Mouse (Mus musculus) midbrain, postnatal 0 days (tissue): ENCODE results near the gene Csnk1g2. TPM values are rescaled to one million over a fixed set of nuclear protein-coding genes. Genes with fewer than 3 reads are reported as not detected.
A peak's percentile ranks its signal among the peaks of the same experiment; 100 is the strongest.

ENCODE experiments used
- ATAC-seq: fragments of 200-750 bp; cut with Nextera tagmentation; 2 replicates; pipeline ENCODE4 v1.8.0; 2017; ENCODE audit warnings: moderate number of reproducible peaks, mild to moderate bottlenecking, moderate TSS enrichment, moderate library complexity; ENCODE audit not compliant: low FRiP score
- DNase-seq: peaks from one replicate; pipeline ENCODE4 v3.0.0-alpha.2; 2015; ENCODE audit warnings: low spot score
- H3K27ac ChIP-seq: fragments of 300-500 bp; sonication (generic); 2 replicates; pipeline ENCODE4 v1.5.1; 2014; ENCODE audit warnings: low read depth, mild to moderate bottlenecking, low read length, mixed read lengths
- H3K27me3 ChIP-seq: fragments of 300-500 bp; sonication (generic); 2 replicates; pipeline ENCODE4 v1.6.1; 2014; ENCODE audit warnings: low read length, control low read depth, mixed read lengths; ENCODE audit not compliant: insufficient read depth
- H3K36me3 ChIP-seq: fragments of 300-500 bp; sonication (generic); 2 replicates; pipeline ENCODE4 v1.6.1; 2014; ENCODE audit warnings: low read length, control low read depth, mixed read lengths; ENCODE audit not compliant: insufficient read depth
- H3K4me1 ChIP-seq: fragments of 300-500 bp; sonication (generic); 2 replicates; pipeline ENCODE4 v1.6.1; 2014; ENCODE audit warnings: mild to moderate bottlenecking, control low read depth, antibody characterized with exemption, low read length, mixed read lengths; ENCODE audit not compliant: insufficient read depth
- H3K4me2 ChIP-seq: fragments of 300-500 bp; sonication (generic); 2 replicates; pipeline ENCODE4 v1.6.1; 2014; ENCODE audit warnings: low read depth, mild to moderate bottlenecking, low read length, mixed read lengths; ENCODE audit not compliant: poor library complexity, severe bottlenecking
- H3K4me3 ChIP-seq: fragments of 300-500 bp; sonication (generic); 2 replicates; pipeline ENCODE4 v1.5.1; 2014; ENCODE audit warnings: low read depth, mild to moderate bottlenecking, low read length, moderate library complexity
- H3K9ac ChIP-seq: fragments of 300-500 bp; sonication (generic); replicated peaks from 2 replicates; pipeline ENCODE4 v1.6.1; 2014; ENCODE audit warnings: mild to moderate bottlenecking, low read length, moderate library complexity, mixed read lengths; ENCODE audit not compliant: poor library complexity, severe bottlenecking
- H3K9me3 ChIP-seq: fragments of 300-500 bp; sonication (generic); 2 replicates; pipeline ENCODE4 v1.6.1; 2016; ENCODE audit warnings: low read length, control low read depth
- CTCF ChIP-seq: IDR thresholded peaks from 2 replicates; pipeline ENCODE4 v1.5.1; 2016; ENCODE audit warnings: antibody characterized with exemption, mild to moderate bottlenecking
- WGBS: fragments of 180-500 bp; shearing (Covaris S2); extraction: QIAGEN DNeasy Blood & Tissue Kit; methylation state at CpG from one replicate; pipeline ENCODE4 v1.1.7; 2014; 5-methylcytosine and 5-hydroxymethylcytosine counted together
- polyA plus RNA-seq: library from polyadenylated mRNA; unstranded; fragments of >200 nt; fragmentation: Nextera tagmentation; extraction: Ambion mirVana; gene quantifications from 2 replicates; pipeline ENCODE4 v1.2.1, GENCODE M21; 2015
- total RNA-seq: library from RNA; depleted of rRNA; stranded (reverse); fragments of >200 nt; gene quantifications from 2 replicates; pipeline ENCODE4 v1.2.3, GENCODE M21; 2014

Gene Csnk1g2
- total and polyA plus RNA-seq, 2 experiments from 2014 or later = 93.3 to 146 TPM

DNA sequence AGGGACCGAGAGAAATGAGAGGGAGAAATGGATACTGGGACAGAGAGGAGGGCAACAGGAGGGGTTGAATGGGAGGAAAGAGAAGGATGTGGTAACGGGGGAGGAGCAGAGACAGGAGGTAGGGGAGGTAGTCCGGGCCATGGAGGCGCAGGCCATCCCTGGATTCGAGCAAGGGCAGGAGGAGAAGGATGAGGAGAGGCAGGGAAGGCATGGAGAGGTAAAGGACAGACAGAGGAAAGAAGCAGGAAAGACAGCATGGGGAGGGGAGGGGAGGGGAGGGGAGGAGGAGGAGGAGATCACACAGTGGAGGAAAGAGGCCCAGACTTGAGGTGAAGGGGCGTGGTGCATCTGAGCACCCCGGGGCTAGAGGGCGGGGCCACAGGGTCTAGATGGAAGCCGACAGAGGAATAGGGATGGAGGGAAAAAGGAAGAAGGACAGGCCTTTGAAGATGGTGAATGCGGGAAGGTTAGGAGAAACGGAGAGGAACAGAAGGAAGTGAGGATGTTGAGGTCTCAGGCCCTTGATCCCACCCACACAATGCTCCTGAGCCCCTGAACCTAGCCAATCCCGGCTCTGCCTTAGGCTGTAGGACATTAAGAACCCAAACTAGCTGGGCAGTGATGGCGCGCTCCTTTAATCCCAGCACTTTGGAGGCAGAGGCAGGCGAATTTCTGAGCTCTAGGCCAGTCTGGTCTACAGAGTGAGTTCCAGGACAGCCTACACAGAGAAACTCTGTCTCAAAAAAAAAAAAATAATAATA lies 34.4 kb downstream of the Csnk1g2 start, which contains the start of gene Btbd2:
TSS of gene Btbd2 (minus strand) at position 209 of the 761 bp plus-strand sequence.
- ATAC-seq = peak; percentile 36
- H3K9me3 ChIP-seq = no peaks in the 10 kb centered on the region
- TF ChIP-seq CTCF = no peak
- H3K4me3 ChIP-seq = peak within 1 kb of the TSS; percentile 82
- peak within 1 kb of the TSS; percentile 93 for H3K4me2 ChIP-seq
- WGBS = 25% methylated on average over 15 of the region's 15 CpGs
- H3K9ac ChIP-seq = peak within 1 kb of the TSS; percentile 93
- H3K27ac ChIP-seq = peak within 1 kb of the TSS; percentile 91
- H3K27me3 ChIP-seq = no peaks in the 10 kb centered on the region
- DNase-seq = no peak
- no peaks in the 10 kb centered on the region for H3K36me3 ChIP-seq
- peaks cover 14% of the 10 kb centered on the region for H3K4me1 ChIP-seq

DNA sequence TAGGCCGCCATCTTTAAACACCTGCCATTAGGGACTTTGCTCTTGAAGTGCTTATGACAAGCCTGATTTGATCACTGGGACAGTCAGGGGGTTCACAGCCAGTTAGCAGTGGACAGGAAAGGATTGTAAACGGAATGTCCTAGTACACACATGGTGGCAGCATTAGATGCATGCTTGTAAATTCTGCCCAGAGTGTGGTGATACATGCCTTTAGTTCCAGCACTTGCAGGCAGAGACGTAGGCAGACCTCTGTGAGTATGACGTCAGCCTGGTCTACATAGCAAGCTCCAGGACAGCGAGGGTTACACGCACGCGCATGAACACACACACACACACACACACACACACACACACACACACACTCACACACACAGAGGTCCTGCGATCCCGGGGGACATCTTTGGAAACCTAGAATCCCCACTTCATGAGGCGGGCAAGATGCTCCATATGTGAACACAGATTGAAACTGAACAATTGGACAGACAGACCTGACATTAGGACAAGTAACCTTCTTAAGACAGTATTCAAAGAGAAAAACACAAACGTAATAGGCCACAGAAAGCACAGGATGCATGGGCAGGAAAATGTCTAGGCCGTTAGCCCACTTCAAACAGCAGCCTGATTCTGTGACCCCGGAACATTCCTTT lies 35.7 kb downstream of the Csnk1g2 start:
- H3K27me3 ChIP-seq = no peaks in the 10 kb centered on the region
- H3K9ac ChIP-seq = no peak overlapping the region
- no peaks in the 10 kb centered on the region for H3K9me3 ChIP-seq
- TF ChIP-seq CTCF = no peak
- no peak overlapping the region for H3K4me2 ChIP-seq
- H3K4me3 ChIP-seq = no peak overlapping the region
- peaks cover 14% of the 10 kb centered on the region for H3K4me1 ChIP-seq
- DNase-seq = no peak
- WGBS = 84% methylated on average over 14 of the region's 14 CpGs
- H3K36me3 ChIP-seq = no peaks in the 10 kb centered on the region
- ATAC-seq = no peak
- no peak overlapping the region for H3K27ac ChIP-seq

DNA sequence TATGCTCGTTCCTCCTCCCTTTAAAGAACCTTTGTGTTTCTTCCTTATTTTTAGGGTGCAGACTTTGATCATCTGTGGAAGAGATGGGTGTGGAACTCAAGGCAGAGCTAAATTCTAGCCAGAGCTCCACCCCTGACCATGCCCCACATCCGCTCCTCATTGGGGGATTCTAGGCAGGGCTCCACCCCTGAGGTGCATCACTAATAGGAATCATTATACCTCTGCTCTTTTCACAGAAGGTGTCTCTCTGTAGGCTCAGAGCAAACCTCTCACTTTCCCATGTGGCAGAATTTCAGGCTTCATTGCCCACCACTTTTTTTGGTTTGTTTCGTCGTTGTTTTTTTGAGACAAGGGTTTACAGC lies 36.2 kb downstream of the Csnk1g2 start:
- Histone ChIP-seq H3K4me1 (peaks cover 14% of the 10 kb centered on the region), H3K36me3 (no peaks in the 10 kb centered on the region), H3K9me3 (no peaks in the 10 kb centered on the region), H3K27me3 (no peaks in the 10 kb centered on the region), H3K4me3 (no peak overlapping the region), H3K4me2 (no peak overlapping the region), H3K9ac (no peak overlapping the region), H3K27ac (no peak overlapping the region)
- 60% methylated on average over 4 of the region's 4 CpGs for WGBS
- no peak for ATAC-seq
- no peak for TF ChIP-seq CTCF
- DNase-seq = no peak

DNA sequence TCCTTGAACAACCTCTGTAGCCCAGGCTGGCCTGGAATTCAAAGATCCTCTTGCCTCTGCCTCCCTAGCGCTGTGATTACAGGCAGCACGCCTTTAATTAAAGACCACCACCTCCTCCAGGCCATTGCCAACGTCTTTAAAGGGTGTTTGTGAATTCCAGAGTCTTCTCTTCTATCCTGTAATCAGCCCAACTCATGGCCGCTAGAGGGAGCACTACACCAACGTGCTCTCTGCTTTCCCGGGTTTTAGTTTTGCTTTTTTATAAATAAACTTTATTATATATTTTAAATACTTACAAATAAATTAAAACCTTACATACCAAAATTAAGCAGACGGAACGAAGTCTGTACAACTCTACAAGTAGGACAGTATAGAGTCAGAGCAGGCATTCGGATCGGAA lies 36.6 kb downstream of the Csnk1g2 start:
- DNase-seq (peak; percentile 81), ATAC-seq (no peak)
- Histone ChIP-seq H3K4me1 (peaks cover 14% of the 10 kb centered on the region), H3K9me3 (no peaks in the 10 kb centered on the region), H3K4me3 (no peak overlapping the region), H3K27ac (no peak overlapping the region), H3K36me3 (no peaks in the 10 kb centered on the region), H3K27me3 (no peaks in the 10 kb centered on the region), H3K9ac (no peak overlapping the region), H3K4me2 (no peak overlapping the region)
- 11% methylated on average over 10 of the region's 10 CpGs for WGBS
- TF ChIP-seq CTCF = peak; percentile 81

DNA sequence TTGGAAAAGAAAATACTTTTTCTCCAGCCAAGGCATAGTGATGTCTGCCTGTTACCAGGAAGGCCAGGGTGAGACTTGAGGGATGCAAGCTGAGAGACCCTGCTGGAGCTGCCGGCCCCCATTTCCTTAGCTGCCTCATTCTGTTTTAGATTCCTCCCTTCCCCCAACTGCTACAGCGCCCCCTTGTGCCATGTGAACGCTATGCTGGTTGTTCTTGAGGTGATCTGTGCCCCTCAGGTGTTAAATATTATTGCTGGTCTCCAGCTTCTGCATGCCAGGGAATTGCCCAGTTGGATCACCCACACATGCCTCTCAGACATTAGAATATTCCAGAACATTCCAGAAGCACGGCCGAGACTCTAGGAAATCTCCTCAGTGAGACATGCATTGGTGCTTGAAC lies 38.5 kb downstream of the Csnk1g2 start:
- Histone ChIP-seq H3K9ac (no peak overlapping the region), H3K9me3 (no peaks in the 10 kb centered on the region), H3K27ac (no peak overlapping the region), H3K4me1 (no peaks in the 10 kb centered on the region), H3K27me3 (no peaks in the 10 kb centered on the region), H3K36me3 (peaks cover 4% of the 10 kb centered on the region), H3K4me3 (no peak overlapping the region), H3K4me2 (no peak overlapping the region)
- no peak for ATAC-seq
- TF ChIP-seq CTCF = peak; percentile 71
- no peak for DNase-seq
- 39% methylated on average over 5 of the region's 5 CpGs for WGBS

GRCm38 (mm10) chr10:80663485-80664196 lies 41.0 kb downstream of the Csnk1g2 start:
- no peak for DNase-seq
- no peak for ATAC-seq
- H3K9me3 ChIP-seq = no peaks in the 10 kb centered on the region
- H3K4me1 ChIP-seq = no peaks in the 10 kb centered on the region
- no peak for TF ChIP-seq CTCF
- 63% methylated on average over 5 of the region's 5 CpGs for WGBS
- no peak overlapping the region for H3K4me3 ChIP-seq
- no peak overlapping the region for H3K27ac ChIP-seq
- no peak overlapping the region for H3K4me2 ChIP-seq
- H3K36me3 ChIP-seq = peaks cover 28% of the 10 kb centered on the region
- no peaks in the 10 kb centered on the region for H3K27me3 ChIP-seq
- no peak overlapping the region for H3K9ac ChIP-seq
